Mouse (Mus musculus): ENCODE measurements around the gene Chrnb2.

Chrnb2 gene

DNA sequence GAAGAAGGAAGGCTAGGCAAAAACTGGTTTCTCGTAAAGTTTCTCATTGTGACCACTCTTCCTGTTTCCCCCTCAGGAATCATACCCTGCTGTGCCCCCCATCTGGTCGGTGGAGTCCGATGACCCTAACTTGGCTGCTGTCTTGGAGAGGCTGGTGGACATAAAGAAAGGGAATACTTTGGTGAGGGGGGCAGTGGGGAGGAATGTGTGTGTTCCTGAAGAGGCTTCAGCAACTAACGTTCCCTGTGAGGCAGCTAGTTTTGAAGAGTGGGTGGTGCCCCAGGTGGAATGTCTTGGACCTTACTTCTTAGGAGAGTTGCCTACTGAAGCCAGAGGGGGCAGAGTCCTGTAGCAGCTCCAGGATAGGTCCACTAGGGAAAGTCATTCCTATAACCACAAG lies 11.6 kb upstream of the Chrnb2 start:
- no peak for DNase-seq (ENCODE audit: low spot score)

DNA sequence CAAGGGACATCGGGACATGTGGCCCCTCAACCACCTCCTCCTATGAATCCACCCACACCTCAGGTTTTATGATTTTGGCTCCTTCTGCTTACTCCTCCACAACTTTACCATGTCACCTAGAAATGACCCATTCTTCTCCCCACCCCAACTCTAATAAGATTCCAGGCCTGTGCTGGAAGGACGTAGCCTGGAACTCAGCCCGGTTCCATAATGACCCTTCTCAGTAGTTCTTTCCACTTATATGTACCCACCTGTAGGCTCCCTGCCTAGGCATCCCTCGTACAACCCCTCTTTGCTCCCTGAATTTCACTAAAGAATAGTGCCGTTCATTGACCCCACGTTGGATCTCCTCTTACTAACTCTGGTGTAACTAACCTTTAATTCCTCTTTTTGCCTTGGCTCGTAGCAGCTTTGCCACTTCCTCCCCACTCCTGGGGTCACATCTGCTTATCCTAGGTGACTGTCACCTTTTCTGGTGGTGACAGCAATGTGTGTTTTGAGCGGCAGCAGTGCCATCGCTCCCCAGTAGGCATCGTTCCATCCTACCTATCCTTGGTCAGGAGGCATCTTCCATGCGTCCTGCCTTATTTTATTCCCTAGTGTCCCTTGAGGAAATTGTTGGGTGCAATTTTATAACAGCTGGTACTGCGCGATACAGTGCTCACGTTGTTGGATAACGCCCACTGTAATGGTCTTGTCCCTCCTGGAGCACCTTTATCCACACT lies 10.0 kb upstream of the Chrnb2 start:
- no peak for DNase-seq (ENCODE audit: low spot score)

- DNase-seq (ENCODE audit: low spot score), result peak; percentile 54
Measured at GRCm38 (mm10) chr3:89773740-89774211, 9.3 kb upstream of the Chrnb2 start.

- peak; percentile 95 for DNase-seq (ENCODE audit: low spot score)
Measured at GRCm38 (mm10) chr3:89772968-89773709, 8.7 kb upstream of the Chrnb2 start, which contains the start of gene Ube2q1. Ube2q1 (plus strand) TSS chr3:89773616.

DNA sequence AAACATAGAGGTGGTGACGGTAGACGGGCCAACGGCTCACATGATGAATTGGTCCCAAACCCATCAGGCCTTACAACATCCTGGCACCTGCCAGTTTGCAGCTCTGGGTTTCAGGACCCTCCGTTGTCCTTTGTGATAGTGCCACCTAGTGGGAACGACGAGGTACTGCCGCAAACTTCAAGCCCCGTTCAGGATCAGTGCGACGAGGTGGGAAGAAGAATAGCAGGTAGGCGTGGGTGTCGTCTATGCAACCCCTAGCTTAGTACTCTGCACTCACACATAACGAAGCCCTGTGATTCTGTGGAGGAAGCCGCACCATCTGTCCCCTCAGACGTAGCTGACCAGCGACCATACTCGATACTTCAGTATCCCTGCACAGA lies 8.1 kb upstream of the Chrnb2 start:
- peak; percentile 76 for DNase-seq (ENCODE audit: low spot score)

GRCm38 (mm10) chr3:89770425-89771002 lies 6.1 kb upstream of the Chrnb2 start:
- DNase-seq (ENCODE audit: low spot score), result no peak

DNA sequence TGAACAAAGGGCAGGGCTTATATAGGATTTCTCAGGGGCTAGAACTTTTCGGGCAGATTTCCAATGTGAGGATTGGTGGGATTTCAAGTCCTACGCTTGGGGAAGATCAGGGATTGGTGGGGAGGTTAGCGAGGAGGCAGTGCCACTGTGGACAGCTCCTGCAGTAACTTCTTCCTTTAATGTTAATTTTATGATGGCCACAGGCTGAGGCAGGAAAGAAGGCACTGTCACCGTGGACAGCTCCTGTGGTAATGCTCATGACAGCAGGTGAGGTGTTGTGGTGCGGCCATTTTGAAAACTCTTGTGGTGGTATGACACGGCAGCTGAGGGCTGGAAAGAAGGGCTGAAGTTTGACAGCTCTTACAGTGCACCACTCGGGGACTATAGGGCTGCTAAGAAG lies 5.2 kb upstream of the Chrnb2 start:
- DNase-seq (ENCODE audit: low spot score), result no peak

GRCm38 (mm10) chr3:89759786-89760185 lies 4.6 kb downstream of the Chrnb2 start:
- DNase-seq (ENCODE audit: low spot score), result no peak

DNA sequence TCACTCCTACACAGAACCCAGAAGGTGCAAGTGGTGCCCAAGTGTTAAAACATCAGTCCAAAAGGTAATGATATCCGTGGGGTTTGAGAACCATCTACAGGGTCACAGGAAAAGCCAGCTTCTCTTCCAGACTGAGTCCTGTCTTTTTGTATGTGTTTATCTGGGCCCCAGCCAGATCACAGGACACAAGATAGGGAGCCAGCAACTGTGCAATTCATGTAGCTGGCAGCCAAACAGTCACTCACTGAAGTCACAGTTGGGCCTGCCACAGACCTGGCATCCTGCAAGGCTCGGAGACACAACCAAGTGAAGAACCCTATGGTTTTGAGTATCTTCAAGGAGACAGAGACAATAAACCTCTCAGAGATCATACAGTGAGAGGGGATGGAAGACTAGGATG lies 6.6 kb downstream of the Chrnb2 start:
- no peak for DNase-seq (ENCODE audit: low spot score)

- no peak for DNase-seq (ENCODE audit: low spot score)
Measured at GRCm38 (mm10) chr3:89755283-89755682, 9.1 kb downstream of the Chrnb2 start.

GRCm38 (mm10) chr3:89752307-89752706 lies 12.1 kb downstream of the Chrnb2 start:
- no peak for DNase-seq (ENCODE audit: low spot score)

DNA sequence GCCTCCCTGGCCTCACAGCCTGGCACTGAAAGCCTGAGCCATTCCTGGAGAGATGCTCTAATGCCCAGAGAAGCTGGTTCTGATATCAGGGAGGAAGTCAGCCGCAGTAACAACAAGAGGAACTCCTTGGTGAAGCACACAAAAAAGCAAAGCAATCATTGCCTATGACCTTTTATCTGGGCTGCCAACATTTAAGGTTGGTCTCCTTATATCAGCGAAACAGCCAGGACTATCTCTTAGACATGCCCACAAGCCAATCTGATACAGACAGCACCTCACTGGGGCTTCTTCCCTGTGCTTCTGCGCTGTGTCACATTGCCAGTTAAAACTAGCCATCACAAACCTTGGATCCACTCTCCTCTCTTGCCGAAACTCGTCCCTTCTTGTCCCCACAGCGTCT lies 25.9 kb downstream of the Chrnb2 start:
- DNase-seq (ENCODE audit: low spot score), result no peak

- no peak for DNase-seq (ENCODE audit: low spot score)
Measured at GRCm38 (mm10) chr3:89732091-89732490, 32.3 kb downstream of the Chrnb2 start.

DNA sequence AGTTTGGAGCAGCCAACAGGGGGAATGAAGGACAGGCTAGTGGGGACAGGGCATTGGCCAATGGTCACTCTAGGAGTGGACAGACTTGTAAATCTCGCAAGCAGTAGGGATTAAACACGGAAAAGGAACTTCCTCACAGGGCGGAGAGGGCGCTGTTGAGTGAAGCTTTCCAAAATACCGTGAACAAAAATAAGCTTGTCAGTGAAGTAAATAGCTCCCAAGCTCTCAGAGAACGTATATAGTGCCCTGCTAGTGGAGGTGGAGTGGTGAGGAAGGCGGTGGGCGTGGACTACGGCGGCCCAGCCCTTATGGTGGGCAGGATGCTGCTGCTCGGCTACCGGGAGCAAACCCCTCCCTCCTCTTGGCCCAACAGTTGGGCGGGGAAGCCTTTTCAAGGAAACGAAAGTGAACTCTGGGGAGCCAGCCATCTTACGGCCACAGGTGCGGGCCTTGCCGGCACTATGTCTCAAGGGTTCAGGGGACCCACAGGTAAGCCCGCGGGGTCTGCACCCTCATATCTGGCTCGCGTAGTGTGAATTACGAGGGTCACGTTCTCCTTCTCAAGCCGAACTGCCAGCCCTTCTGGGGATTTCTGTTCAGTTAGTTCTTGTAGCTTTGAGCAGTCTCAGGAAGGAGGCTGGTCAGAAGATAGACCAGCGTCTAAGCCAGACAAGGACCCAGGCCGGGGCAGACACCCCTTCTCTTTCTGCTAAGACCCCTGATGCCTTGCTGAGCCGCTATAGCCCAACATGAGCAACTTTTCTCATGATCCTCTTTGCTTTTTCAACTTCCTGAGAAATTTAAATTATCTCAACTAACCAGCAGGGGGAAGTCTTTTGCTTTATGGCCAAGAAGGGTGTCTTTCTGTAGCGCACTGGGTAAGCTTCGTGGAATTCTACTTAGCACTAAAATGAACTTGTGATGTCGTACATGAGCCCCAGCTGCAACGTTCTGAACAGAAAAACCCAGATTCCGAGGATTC lies 33.8 kb downstream of the Chrnb2 start:
- DNase-seq (ENCODE audit: low spot score), result peak; percentile 86

- DNase-seq (ENCODE audit: low spot score), result no peak
Measured at GRCm38 (mm10) chr3:89728848-89729247, 35.6 kb downstream of the Chrnb2 start.

- peak; percentile 55 for DNase-seq (ENCODE audit: low spot score)
Measured at GRCm38 (mm10) chr3:89727028-89727427, 37.4 kb downstream of the Chrnb2 start.

DNA sequence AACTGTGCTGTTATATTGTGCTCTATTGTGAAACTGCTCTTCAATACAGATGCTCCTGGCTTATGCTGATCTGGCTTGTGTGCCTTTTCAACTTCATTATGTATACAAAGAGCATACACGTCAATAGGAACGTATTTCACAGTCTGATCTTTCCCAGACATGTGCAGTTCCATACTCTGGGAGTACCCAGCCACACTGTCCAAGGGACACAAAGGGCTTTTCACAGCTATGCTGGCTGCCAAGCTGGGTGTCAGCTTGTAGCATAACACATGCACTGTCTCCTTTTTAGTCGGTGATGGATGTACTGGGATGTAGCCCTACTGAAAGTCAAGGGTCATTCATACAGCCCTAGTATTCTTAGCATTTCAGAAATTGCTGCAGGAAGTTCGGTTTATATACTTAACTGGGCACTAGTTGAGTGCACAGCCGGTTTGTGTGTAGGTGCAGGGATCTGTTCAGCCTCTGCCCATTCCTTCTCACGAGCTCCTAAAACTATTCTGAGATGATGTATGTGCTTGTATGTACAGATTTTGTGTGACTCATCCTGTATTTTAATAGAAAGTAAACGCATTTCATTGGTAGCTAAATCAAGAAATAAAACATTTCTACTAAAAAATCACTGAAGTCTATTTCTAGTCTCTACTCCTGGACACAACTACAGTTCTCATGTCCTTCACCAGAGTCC lies 40.9 kb downstream of the Chrnb2 start:
- no peak for DNase-seq (ENCODE audit: low spot score)

DNA sequence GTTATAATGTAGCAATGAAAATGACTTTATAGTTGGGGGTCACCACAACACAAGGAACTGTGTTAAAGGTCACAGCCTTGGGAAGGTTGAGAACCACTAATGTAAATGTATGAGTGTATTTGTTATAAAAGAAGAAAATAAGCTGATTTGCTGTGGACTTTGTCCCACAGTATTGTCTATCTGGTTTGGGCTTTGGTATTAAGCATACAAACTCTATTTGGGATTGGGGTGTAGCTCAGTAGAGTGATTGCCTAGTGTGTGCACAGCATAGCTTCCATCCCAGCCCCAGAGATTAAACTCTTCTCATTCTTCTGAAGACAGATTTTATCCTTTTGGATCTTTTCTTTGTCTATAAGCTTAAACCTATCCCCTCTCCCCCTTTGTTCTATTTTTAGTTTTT lies 42.4 kb downstream of the Chrnb2 start:
- no peak for DNase-seq (ENCODE audit: low spot score)

DNA sequence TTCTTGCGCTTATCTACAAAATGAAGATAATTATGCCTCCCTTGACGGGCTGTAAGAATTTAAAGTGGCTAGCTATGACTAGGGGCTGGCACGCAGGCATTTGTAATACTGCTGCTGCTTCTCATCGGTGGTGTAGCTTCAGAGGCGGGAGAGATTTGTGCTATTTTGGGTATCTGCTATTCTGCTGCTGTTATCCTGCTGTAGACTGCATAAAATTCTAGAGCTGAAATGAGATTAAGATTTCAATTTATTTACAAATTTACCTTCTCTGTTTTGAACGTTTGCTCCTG lies 48.5 kb downstream of the Chrnb2 start:
- no peak for DNase-seq (ENCODE audit: low spot score)

DNA sequence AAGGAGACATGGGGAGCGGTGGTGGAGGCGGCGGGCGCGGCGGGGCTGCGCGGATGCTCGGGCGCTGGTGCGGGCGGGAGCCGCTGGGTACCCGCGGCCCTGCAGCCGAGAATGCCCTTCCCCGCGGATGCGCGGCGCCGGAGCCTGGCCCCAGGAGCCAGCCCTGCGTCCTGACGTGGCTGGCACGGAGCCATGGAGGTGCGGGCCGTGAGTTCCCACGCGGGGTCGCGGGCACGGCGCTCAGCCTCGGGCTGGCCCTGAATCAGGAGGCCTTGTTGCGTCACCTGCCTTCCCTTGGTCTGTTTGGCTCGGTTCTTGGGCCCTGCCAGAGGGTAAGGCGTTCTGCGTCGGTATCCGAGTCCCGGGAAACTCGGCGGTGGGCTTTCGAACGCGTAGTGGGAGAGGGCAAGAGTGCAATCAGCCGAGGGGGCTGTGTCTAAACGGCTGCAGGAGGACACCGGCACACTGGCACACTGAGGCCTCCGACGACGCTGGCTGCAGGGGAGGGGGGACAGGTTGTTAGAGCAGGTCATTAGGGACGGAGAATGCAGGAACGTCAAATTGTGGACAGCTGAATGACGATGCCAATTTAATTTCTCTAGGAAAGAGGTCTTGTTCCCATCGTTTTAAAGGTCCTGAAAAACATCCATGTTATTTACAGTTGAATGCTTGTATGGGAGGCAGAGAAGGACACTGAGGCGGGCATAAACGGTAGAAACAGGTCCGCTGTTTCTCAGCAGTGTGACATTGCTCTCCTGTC lies 49.0 kb downstream of the Chrnb2 start:
- no peak for DNase-seq (ENCODE audit: low spot score)
